Mouse (Mus musculus): ENCODE data around the gene Igfbp5.

Gene Igfbp5

GRCm38 (mm10) chr1:72874287-72875211 lies at the start of gene Igfbp5:
Igfbp5 (minus strand) TSS chr1:72874884.
- peak; percentile 80 for DNase-seq (ENCODE audit: low read depth, low spot score)

- DNase-seq (ENCODE audit: low read depth, low spot score), result no peak
Observed at GRCm38 (mm10) chr1:72914815-72915214, 40.1 kb upstream of the Igfbp5 start.

- no peak for DNase-seq (ENCODE audit: low read depth, low spot score)
Observed at GRCm38 (mm10) chr1:72913073-72913472, 38.4 kb upstream of the Igfbp5 start.

GRCm38 (mm10) chr1:72895821-72896220 lies 21.1 kb upstream of the Igfbp5 start:
- no peak for DNase-seq (ENCODE audit: low read depth, low spot score)

GRCm38 (mm10) chr1:72887910-72888309 lies 13.2 kb upstream of the Igfbp5 start:
- DNase-seq (ENCODE audit: low read depth, low spot score), result no peak

- no peak for DNase-seq (ENCODE audit: low read depth, low spot score)
Observed at GRCm38 (mm10) chr1:72885819-72886169, 11.1 kb upstream of the Igfbp5 start.

- no peak for DNase-seq (ENCODE audit: low read depth, low spot score)
Observed at GRCm38 (mm10) chr1:72885111-72885818, 10.6 kb upstream of the Igfbp5 start.

DNA sequence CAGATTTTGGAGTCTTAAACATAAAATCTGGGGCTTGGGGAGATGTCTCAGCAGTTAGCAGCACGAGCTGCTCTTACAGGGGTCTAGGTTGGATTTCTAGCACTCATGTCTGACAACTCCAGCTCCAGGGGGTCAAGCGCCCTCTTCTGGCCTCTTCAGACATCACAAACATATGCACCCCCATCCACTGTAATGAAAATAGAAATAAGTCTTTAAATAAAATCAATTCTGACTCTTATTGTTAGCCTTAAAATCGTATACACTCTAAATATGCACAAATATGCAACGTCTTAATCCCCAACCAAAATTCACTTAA lies 4.6 kb upstream of the Igfbp5 start:
- DNase-seq (ENCODE audit: low read depth, low spot score), result no peak

DNA sequence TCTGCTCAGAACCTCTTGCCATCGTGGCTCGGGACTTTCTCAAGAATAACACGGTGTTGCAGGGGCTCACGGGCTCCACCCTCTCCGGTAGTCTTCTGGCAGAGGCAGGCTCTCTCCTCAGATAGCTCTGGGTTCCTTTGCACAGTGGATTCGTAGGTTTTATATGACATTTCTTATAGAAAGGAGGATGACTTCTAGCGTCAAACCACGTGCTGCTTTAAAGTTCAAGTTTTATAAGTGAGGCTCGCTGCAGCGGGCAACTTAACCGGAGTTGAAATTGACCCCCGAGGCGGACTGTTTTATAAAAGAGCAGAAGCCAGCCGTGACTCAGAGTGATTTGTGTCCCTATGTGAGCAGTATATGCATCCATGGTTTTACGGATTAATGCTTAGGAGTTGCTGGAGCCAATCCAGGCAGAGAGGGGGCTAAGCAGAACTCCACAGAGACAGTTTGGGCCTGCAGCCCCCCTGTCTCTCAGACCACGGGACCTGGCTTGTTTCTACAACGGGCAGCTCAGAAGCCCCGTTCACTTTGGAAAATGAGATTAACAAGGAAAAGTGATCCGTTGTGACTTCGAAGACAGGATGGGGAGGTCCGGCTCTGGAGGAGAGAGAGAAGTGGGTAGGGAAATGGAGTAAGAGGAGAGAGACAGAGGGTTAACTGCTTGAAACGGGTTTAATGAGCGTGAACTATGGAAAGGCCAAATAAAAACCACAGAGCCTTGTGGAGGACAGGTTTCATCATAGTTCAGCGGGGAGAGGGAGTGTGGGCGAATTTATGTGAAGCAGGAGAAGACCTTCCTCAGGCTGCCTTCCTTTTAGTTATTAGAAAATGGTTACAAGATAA lies 4.0 kb upstream of the Igfbp5 start:
- no peak for DNase-seq (ENCODE audit: low read depth, low spot score)

- peak; percentile 49 for DNase-seq (ENCODE audit: low read depth, low spot score)
Observed at GRCm38 (mm10) chr1:72877892-72878291, 3.2 kb upstream of the Igfbp5 start.

GRCm38 (mm10) chr1:72876111-72876510 lies 1.4 kb upstream of the Igfbp5 start:
- DNase-seq (ENCODE audit: low read depth, low spot score), result no peak

DNA sequence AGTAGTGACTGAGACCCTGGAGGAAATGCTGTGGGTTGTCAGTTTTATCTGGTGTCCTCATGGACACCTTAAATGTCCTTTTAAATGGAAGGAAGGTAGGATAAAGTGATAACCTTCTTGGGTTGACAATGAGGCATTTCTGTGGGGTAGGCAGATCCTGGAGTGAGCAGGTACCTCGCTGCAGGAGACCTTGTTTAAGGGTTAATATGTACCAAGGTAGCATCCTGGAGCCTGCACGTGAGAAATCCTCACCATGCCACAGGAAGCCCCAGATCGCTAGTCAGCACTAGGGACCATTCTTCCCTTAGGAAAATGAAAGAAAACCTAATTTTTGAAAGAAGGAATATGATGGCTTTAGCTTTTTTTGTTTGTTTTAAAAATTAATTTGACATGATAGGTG lies 1.0 kb upstream of the Igfbp5 start:
- DNase-seq (ENCODE audit: low read depth, low spot score), result no peak

- DNase-seq (ENCODE audit: low read depth, low spot score), result no peak
Observed at GRCm38 (mm10) chr1:72873511-72874286, 985 bp downstream of the Igfbp5 start.

DNA sequence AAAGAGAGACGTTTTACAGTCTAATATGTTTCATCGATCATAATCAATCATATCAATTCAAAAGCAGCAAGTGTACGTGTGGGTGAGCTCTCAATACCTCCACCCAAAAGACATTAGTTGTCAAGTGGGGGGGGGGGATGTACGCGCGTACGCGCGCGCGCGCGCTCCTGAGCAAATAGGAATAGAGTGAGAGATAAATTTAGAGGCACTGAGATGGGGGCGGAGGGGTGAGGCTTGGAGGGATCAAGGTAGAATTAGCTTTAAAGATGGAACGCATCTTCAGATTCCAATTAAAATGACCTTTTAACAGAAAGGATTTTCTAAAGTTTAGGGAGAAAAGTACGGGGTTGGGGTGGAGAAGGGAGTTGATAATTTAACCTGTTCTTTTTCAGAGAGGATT lies 1.6 kb downstream of the Igfbp5 start:
- no peak for DNase-seq (ENCODE audit: low read depth, low spot score)

DNA sequence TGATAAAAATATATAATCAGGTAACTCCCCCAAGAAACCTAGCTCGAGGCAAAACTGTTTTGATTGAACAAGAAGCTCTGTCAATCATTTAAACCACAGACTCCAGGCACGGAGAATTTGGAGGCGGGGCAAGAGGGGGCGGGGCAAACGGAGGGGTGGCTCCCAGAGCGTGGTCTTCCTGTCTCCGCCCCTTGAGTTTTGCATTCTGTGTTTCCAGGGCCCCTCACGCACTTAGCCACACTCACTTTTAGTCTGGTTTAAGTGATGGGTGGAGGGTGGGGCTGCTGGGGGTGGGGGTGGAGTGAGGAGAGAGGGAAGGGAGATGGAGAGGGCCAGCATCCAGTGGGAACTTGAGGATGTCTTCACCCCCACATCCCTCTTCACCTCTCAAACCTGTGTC lies 2.2 kb downstream of the Igfbp5 start:
- peak; percentile 75 for DNase-seq (ENCODE audit: low read depth, low spot score)

- DNase-seq (ENCODE audit: low read depth, low spot score), result no peak
Observed at GRCm38 (mm10) chr1:72871697-72872411, 2.8 kb downstream of the Igfbp5 start.

DNA sequence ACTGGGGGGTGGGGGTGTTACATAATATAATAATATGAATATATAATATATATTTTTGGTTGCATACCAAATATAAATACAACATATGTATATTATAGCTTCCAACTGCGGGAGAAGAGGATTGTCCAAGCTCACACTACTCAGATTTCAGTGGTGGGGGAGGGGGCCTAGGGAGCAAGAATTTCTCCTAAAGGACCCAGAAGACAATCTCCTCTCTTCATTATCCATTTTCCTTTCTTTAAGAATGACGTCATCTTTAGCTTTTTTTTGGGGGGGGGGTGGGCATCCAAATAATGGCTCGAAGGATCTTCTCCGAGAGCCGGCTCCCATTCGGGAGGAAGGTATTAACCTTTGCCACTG lies 3.4 kb downstream of the Igfbp5 start:
- no peak for DNase-seq (ENCODE audit: low read depth, low spot score)

- DNase-seq (ENCODE audit: low read depth, low spot score), result peak; percentile 68
Observed at GRCm38 (mm10) chr1:72870615-72871336, 3.9 kb downstream of the Igfbp5 start.

DNA sequence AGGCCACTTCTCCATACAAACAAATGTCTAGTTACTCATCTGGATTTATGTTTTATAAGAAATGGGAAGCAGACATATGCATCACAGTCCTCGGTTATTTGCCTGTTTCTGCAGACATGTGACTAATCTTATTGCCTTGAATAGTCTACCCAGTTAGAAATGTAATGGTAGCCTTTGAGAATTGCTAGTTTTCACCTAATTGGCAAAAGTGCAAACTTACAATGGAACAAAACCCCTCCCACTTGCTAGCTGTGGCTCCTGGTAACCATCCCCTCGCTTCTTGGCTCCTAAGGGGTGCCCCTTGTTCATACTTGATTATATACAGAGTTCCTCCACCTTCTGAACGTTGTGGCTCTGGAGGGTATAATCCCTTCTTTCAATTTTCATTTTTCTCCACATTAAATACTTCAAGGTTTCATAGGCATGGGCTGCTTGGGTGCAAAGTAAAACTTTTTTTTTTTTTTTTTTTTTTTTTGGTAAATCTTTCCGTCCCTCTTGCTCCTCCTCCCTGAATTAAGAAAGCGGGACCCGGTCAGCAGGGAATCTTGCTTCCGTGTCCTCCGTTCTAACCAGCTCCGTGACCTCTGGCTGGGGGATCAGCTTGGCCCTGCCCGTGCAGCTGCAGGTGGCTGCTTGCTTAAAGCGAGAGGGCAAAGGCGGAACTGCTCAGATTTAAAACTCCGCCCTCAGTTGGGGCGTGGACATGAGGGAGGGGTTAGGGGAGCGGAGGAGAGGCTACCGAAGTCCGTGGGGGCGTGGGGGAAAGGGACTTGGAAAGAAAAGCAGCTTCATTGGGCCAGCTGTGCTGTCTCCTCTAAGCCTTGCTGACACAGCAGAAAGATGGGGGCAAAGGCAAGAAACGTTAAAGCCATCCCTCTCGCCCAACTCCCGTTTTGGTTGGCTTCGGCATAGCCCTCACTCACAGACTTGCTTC lies 4.7 kb downstream of the Igfbp5 start:
- peak; percentile 73 for DNase-seq (ENCODE audit: low read depth, low spot score)
